Mouse (Mus musculus): ENCODE data around the gene Ciart.
"Not testable (repeated sequence)": the region's sequence is repeated elsewhere in the genome, so short reads cannot be mapped to it uniquely, and the experiment has no call there.

The Ciart gene

DNA sequence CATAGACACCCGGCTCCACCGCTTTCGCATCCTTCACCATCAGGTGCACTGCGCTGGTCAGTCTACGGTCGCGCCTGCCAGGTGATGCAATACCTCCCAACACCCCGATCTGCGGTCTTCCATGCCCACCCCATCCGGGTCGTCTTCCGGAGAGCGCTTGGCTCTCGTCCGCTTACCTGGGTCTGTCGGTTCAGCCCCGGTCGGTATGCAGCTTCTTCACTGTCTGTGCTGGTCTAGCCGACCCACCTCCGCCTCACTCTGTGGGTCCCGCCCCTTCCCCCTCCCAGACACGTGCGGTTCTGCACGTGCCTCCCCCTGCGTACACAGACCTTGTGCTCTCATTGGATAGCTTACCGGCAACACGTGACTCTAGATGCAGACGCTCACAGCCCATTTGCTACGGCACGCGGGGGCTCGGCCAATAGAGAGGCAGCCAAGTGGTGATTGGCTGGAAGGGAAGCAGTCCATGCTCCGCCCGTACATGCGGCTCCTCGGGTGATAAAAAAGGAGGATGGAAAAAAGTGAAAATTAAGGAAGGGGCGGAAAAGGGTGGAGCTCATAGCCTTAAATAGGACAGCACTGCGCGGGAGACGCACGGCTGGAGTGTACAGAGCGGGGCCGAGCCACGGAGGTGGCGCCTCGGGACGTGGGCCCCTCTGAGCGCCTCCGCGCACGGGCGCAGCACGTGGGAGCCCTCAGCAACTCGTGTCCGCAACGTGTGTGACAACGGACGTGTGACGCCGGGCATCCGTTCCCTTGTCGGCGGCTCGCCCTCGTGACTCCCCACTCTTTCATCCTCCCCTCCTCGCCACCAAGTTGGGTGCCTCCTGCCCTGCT, at the start of gene Ciart:
Gene Ciart (minus strand): TSS at position 273 of the 837 bp plus-strand sequence.
- peak; percentile 92 for DNase-seq (ENCODE audit: extremely low read depth, insufficient read length, low spot score)

DNA sequence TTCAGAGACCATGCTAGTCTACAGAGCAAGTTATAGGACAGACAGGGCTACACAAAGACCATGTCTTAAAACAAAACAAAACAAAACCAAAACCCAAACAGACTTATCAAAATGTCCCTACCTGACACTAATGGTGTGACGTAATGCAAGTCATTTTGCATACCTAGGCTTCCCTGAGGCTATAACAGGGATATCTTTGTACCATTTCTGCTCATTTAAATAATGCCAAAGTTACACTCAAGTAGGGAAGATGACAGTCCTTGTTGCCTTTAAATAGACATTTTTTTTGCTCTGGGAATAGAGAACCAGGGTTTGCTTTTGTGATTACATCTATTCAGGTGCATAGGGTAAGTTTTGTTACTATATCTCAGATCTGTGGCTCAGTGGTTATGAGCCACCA, 49.4 kb upstream of the Ciart start:
- no peak for DNase-seq (ENCODE audit: extremely low read depth, insufficient read length, low spot score)

DNA sequence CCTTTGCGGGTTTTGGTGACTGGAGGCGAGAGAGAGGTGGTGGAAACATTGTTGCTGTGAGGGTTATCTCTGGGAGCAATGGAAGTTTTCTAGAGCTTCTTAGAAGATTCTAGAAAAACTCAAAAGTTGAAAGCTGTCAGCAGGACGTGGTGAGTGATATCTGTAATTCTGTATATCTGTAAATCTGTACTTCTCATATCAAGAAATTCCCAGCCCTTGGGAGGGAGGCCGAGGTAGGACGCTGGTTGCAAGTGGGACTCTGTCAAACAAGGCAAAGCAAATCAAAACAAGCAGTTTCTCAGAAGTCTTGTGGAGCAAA, 48.4 kb upstream of the Ciart start:
- DNase-seq (ENCODE audit: extremely low read depth, insufficient read length, low spot score), result no peak

DNA sequence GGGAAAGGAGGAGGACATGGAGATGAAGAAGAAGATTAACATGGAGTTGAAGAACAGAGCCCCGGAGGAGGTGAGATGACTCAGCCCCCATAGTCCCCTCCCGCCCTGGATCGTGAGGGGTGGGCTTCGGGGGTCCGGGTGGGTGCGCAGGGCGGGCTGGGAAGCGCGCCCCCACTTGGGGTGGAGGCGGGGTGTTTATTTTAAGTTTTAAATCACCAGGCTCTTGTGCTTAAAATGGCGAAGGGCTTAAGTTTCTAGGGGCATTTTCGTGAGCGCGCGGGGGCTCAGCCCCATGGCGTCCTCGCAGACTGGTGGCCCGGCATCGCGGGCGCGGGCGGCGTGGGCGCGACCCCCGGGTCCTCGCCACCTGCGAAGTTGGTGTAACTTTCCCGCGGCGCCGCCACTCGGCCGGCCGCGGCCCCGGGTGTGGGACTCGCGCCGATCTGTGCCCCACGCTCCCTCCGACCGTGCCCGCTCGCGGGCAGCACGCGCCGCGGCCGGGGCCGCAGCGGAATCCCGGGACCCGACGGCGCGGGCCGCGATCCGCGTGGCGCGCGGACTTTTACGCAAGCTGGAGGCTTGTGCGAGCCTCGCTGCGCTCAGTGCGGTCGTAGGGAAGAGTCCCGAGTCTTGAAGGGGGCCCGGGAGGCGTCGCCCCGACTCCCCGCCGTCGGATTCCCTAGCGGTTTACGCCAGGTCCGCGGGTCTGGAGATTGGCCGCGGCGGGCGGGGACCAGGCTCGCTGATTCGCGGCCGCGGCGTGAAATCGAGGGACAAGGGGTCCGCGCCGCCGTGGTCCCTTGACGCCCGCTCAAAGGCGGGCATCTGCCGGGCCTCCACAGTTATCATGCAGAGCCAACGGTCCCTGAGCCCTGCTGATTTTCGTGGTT, 47.8 kb upstream of the Ciart start:
- DNase-seq (ENCODE audit: extremely low read depth, insufficient read length, low spot score), result peak; percentile 76

DNA sequence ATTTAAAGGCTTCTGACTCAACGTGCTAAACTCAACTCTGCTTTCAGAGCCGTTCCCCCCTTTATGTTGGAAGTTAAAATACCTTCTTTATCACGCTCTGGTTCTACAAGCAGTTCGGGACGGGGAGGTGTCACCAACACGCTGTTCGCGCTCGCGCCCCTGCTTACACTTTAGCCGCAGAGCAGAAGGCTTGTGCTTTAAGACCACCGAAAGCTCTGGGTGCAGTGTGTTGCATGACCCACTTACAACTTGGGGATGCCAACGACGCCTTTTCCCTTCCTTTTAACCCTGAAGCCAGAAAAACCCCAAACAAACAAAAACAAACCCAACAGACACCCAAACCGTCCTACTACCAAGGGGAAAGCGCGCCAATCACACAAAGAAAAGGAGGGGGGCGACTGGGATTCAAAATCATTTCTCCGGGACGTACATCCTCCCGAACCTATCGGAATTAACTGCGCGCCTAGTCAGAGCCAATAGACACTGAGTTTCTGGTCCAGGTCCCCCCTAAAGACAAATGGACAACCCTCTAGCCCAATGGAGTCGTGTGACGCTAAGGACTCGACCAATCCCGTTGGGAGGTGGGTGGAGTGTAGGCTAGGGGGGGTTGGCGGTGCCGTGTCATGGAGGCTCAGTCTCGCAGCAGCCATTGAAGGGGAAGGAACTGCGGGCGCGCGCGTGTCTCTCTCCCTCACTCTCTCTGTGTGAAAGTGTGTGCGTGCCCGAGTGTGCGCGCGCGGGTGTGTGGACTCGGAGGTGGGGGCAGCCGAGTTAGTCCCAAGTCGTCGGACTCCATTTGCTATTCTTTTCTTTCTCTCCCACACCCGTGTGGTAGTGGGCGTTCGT, 46.8 kb upstream of the Ciart start, which contains the start of gene Anp32e:
Gene Anp32e (plus strand): TSS at position 589 of the 846 bp plus-strand sequence.
- DNase-seq (ENCODE audit: extremely low read depth, insufficient read length, low spot score), result peak; percentile 94

DNA sequence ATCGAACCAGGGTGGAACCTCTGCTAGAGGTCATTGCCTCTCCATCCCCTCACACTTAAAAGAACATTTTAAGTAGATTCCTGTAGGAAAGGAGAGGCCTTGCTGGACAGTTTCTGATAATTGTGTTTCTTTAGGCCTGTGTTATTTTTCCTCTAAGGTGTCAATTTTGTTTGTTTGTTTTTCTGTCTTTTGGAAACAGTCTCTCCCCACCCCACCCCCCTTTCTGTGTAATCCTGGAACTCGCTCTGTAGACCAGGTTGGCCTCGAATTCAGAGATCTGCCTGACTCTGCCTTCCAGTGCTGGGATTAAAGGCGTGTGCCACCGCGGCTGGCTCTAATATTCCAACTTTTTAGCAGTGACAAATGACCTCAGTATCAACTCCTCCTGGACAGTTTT, 46.2 kb upstream of the Ciart start:
- no peak for DNase-seq (ENCODE audit: extremely low read depth, insufficient read length, low spot score)

DNA sequence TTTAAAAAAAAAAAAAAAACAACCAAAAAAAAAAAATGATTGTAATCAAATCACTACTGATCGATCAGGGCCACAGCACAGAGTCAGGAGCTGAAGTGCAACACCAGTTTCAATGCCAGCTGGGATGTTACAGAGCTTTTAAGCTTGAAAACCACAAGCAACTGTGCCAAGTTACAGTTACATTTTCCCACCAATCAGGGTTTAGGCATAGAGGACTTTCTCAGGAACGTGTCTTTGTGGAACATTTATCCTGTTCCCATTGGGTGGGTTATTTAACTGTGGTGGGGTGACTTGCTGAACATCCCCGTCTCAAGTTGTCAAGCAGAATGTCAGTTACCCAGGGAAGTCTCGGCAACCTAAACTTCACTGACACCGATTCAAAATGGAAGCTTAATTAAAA, 43.0 kb upstream of the Ciart start:
- no peak for DNase-seq (ENCODE audit: extremely low read depth, insufficient read length, low spot score)

DNA sequence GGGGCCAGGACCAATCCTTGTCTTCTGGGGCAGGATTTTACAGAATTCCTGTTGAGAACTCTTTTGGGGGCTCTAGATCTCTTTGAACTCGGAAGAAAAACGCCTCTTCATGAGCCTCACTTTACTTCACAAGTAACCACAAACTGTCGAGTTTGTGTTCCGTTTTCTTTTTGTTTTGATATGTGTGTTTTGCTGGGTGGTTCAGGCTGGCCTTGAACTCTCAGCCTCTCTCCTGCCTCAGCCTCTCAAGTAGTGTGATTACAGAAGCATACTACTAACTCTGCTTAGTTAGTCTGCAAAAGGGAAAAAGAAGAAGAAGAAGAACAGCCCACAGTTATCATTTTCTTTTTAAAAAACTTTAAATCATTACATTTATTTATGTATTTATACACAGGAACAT, 42.1 kb upstream of the Ciart start:
- DNase-seq (ENCODE audit: extremely low read depth, insufficient read length, low spot score), result no peak

DNA sequence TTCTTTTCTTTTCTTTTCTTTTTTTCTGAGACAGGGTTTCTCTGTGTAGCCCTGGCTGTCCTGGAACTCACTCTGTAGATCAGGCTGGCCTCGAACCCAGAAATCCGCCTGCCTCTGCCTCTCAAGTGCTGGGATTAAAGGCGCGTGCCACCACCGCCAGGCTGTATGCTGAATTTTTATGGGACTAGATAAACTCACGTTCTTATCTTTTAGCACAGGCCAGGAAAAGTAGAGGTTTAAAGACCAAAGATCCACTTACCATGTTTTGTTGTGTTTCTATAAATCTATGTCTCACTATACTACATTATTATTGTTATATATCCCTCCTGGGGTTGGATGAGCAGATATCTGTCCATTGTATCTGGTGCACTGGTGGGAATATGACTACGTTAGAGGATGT, 41.4 kb upstream of the Ciart start:
- DNase-seq (ENCODE audit: extremely low read depth, insufficient read length, low spot score), result not testable (repeated sequence)

DNA sequence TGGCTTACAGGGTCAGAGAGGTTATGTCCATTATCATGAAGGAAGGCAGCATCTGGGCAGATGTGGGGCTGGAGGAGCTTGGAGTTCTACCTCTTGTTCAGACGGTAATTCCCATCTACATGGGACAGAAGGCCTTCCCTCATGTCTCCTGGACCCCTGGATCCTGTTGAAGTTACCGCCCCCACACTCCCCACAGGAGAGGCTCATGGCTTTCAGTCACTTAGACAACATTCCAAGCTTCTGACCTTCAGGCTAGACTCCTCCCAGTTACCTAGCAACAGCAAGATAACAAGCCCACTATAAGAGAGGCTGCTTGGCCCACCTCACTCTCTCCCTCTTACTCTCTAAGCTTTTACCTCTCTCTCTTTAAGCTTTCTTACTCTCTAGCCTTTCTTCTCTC, 38.5 kb upstream of the Ciart start:
- DNase-seq (ENCODE audit: extremely low read depth, insufficient read length, low spot score), result not testable (repeated sequence)

DNA sequence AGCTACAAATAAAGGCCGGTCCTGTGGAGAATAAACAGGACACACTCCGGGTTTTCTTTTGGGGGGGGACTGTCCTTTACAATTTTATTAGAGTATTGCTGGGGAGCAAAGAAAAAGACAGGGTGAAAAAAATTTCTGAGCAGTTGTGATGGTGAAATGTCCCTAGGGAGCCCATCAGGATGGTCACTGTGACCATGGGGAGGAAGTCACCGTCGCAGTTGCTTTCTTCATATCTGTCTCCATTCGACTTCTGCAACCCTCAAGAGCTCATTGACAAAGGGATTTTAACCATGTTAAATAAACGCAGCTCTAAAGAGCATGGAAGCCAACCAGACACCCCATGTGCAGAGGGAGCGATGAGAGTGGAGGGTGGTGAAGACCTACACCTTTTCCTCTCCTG, 34.7 kb upstream of the Ciart start:
- DNase-seq (ENCODE audit: extremely low read depth, insufficient read length, low spot score), result no peak

DNA sequence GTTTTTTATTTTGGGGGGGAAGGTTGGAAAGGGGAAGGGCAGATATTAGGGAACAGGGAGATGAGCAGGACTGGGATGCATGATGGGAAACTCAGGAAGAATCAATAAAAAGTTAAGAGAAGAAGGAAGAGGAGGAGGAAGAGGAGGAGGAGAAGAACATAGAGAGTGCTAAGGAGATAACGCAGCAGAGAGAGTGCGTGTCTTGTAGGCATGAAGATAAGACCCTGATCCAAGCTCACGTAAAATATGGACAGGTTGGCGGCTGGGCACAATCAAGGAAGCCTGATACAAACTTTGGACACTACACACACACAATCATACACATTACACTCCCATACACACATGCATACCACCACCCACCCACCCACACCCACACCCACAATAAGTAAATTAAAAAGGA, 32.7 kb upstream of the Ciart start:
- no peak for DNase-seq (ENCODE audit: extremely low read depth, insufficient read length, low spot score)

DNA sequence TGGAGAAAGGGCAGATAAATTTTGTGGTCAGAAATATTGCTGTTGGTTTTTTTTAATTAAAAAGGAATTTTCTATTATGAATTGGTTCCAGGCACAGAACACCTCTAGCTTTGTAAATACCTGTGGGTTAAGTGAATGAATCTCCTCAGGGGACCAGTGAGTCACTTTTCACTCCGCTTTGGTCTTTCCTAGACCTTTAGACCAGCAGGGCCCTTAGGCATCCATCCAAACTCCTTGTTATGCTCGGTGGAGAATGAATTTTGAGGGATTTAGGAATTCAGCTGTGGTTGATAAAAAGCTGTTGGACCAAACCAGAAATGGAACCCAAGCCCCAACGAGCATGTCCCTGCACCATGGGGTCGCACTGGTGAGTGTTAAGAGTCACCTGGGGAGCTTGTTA, 25.6 kb upstream of the Ciart start:
- peak; percentile 63 for DNase-seq (ENCODE audit: extremely low read depth, insufficient read length, low spot score)

DNA sequence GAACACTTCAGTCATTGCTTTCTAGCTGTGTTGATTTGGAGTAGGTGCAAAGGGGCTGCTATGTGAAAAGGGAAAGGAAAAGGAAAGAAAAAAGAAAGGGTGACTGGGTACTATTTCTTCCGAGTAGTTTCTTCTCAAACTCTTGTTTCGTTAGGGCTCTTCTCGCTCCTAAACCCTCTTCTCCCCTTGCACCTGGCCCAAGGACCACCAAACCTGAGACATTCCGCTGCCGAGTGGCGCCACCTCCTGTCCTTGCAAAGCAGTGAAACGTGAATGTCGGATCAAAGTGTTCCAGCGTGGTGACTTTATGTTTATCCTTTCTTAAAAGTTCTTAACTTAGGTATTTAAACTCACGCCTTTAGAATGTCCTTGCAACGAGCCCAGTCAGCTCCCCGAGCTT, 24.8 kb upstream of the Ciart start:
- no peak for DNase-seq (ENCODE audit: extremely low read depth, insufficient read length, low spot score)

DNA sequence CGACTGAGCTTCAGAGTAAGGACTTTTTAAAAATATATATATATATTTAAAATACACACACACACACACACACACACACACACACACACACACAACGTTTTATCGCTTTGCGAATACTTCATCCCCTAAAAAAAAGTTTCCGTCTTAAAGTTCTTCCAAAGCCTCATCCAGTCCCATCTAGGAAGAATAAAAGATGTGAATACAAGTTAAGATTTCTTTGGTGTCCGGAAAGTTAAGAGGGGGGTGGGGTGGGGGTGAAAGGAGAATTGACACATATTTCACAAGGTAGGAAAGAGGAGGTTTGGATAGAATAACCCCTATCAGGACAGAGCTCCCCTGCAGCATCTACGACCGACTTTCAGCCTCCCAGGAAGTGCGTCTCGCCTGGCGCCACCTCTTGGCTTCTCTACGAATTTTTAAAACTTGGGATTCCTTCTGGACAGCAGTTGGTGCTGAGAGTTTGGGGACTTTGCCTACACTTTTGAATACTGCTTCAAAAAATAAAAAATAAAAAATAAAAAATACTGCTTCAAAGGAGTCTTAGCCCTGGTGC, 24.0 kb upstream of the Ciart start:
- no peak for DNase-seq (ENCODE audit: extremely low read depth, insufficient read length, low spot score)

DNA sequence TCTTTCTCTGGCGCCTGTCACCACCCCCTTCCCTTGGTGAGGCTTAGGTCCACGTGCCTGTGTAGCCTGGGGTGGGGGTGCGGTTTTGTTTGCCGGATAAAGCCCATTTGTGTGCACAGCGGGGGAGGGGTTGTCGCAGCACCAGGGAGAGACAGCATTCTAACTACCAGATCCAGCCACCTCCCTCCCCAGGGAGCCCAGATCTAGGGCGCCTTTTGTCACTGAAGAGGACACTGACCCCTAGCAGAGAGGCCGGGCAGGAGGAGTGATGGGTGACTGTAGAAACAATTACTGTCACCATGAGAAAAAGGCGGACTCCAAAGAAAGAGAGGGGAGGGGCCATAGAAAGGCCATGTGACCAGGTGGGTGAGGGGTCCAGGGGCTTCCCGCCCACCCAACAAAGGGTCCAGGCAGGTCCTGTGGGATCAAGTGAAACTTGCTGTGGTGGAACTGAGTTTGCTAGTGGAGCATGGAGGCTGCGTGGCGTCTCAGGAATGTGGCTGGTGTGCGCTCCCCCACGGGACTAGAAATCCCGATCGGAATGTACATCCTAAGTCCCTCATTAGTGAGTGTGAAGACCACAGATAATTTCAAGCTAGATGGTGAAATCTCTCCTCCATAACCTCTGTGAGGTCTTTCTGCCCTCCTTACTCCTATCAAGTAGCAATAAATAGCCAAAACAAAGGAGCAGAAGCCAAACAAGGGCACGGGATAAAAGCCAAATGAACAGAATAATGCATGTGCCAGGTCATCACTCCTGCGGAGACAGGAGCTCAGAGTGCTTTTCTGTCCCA, 23.3 kb upstream of the Ciart start:
- DNase-seq (ENCODE audit: extremely low read depth, insufficient read length, low spot score), result no peak

DNA sequence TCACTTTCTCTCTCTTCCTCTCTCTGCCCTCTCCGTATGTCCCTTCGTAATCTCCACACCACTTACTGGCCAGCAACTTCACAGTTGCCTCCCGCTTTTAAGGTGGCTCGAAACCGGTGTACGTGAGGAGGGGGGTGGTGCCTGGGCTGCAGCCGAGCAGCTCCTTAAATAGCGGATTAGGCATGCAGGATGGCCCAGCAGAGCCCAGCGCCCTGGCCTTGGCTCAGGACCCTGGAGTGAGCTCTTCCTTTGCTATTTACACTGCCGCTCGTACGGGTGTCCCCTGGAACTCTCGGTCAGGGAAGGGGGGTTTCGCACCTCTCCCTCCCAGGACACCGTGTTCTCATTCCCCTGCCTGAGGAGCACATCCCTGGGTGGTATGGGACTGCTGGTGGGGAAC, 22.5 kb upstream of the Ciart start, which contains the start of gene Car14:
Gene Car14 (minus strand): TSS at position 124 of the 400 bp plus-strand sequence.
- DNase-seq (ENCODE audit: extremely low read depth, insufficient read length, low spot score), result no peak

DNA sequence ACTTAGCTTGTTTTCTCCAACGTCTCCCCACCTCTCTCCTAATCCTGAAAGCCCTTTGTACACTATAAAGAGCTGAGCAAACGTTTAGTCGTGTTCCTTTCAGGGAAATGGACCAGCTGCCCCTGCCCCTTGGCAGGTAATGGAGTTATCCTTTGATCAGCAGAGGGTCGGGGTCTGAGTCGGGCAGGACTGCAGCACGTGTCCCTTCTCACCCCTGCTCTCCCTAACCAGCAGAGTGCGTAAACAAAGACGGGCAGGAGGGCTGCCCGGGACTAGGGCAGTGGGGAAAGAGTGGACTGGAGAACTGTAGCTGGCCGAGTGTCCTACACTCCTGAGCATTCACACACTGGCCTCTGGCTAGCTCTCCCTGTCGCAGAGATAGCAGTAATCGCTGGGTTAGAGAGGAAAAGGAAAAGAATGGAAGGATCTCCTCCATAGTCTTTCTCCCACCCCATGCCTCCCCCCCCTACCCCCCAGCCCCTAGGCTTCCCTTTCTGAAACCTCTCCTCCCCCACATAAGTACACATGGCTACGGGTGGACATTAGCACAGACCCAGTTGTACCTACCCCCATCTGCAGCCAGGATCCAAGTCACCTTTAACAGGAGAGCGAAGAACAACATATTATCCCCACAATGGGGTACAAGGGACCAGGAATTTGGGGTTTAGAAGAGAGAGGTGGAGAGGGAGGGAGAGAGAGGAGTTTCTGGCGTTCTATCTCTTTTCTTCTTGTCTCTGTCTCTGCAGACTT, 21.9 kb upstream of the Ciart start:
- no peak for DNase-seq (ENCODE audit: extremely low read depth, insufficient read length, low spot score)

DNA sequence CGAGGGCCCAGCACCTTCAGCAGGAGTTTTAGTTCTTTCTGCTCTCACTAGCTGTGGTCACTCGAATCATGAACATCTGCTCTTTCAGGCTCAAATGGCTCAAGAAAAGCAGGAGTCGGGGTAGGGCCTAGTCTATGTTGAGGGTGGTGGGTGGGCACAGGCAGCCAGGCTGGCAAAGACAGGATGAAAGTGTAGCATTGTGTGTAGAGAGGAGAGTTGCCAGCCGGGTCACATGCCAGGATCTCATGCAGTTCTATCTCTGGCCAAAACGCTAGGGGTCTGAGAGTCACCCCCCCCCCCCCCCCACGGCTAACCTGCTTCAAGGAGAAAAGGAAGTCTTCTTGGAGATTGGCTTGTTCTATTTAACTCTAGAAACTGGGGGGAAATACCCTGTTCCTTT, 20.6 kb upstream of the Ciart start:
- DNase-seq (ENCODE audit: extremely low read depth, insufficient read length, low spot score), result no peak
